Mouse (Mus musculus): Measurements from ENCODE around the gene Pold4. TPM values are rescaled to one million over a fixed set of nuclear protein-coding genes. Genes with fewer than 3 reads are reported as not detected.

Gene Pold4
- polyA plus RNA-seq, 1 experiment from 2014 or later: 21.3 TPM

GRCm38 (mm10) chr19:4192251-4192985 is 39.3 kb upstream of the Pold4 start:
- Histone ChIP-seq H3K27ac (ENCODE audit: low read depth, low read length) (peak overlapping the region; percentile 96), H3K4me1 (ENCODE audit: control insufficient read depth, insufficient read depth, low read depth, low read length) (peaks cover 34% of the 10 kb centered on the region), H3K9me3 (ENCODE audit: control insufficient read depth, low read length) (no peaks in the 10 kb centered on the region), H3K4me3 (ENCODE audit: low read length) (peak overlapping the region; percentile 97), H3K27me3 (replicated peaks; ENCODE audit: control insufficient read depth, insufficient read depth, low read length) (no peaks in the 10 kb centered on the region), H3K9ac (ENCODE audit: low read depth, low read length) (peak overlapping the region; percentile 99), H3K4me2 (ENCODE audit: low read length) (peak overlapping the region; percentile 98), H3K36me3 (ENCODE audit: control insufficient read depth, insufficient read depth, low read length) (peaks cover 32% of the 10 kb centered on the region)
- ATAC-seq: peak; percentile 73; the same call in 1 of the 2 replicates
- 1% methylated on average over 39 of the region's 52 CpGs for WGBS

GRCm38 (mm10) chr19:4193129-4193528 is 38.6 kb upstream of the Pold4 start:
- Histone ChIP-seq H3K27me3 (replicated peaks; ENCODE audit: control insufficient read depth, insufficient read depth, low read length) (no peaks in the 10 kb centered on the region), H3K27ac (ENCODE audit: low read depth, low read length) (no peak overlapping the region; the same call in 1 of the 2 replicates), H3K9ac (ENCODE audit: low read depth, low read length) (peak overlapping the region; percentile 99), H3K4me2 (ENCODE audit: low read length) (peak overlapping the region; percentile 98), H3K36me3 (ENCODE audit: control insufficient read depth, insufficient read depth, low read length) (peaks cover 32% of the 10 kb centered on the region), H3K9me3 (ENCODE audit: control insufficient read depth, low read length) (no peaks in the 10 kb centered on the region), H3K4me3 (ENCODE audit: low read length) (peak overlapping the region; percentile 97), H3K4me1 (ENCODE audit: control insufficient read depth, insufficient read depth, low read depth, low read length) (peaks cover 34% of the 10 kb centered on the region)
- 57% methylated on average over 6 of the region's 6 CpGs for WGBS
- ATAC-seq: no peak

- Histone ChIP-seq H3K27ac (ENCODE audit: low read depth, low read length) (no peak overlapping the region), H3K4me2 (ENCODE audit: low read length) (no peak overlapping the region), H3K27me3 (replicated peaks; ENCODE audit: control insufficient read depth, insufficient read depth, low read length) (no peaks in the 10 kb centered on the region), H3K4me3 (ENCODE audit: low read length) (no peak overlapping the region), H3K9ac (ENCODE audit: low read depth, low read length) (no peak overlapping the region), H3K4me1 (ENCODE audit: control insufficient read depth, insufficient read depth, low read depth, low read length) (peaks cover 34% of the 10 kb centered on the region), H3K36me3 (ENCODE audit: control insufficient read depth, insufficient read depth, low read length) (peaks cover 32% of the 10 kb centered on the region), H3K9me3 (ENCODE audit: control insufficient read depth, low read length) (no peaks in the 10 kb centered on the region)
- 90% methylated on average over 8 of the region's 8 CpGs for WGBS
- ATAC-seq: no peak
Measured at GRCm38 (mm10) chr19:4194021-4194724, 37.5 kb upstream of the Pold4 start.

- Histone ChIP-seq H3K4me2 (ENCODE audit: low read length) (no peak overlapping the region), H3K27me3 (replicated peaks; ENCODE audit: control insufficient read depth, insufficient read depth, low read length) (no peaks in the 10 kb centered on the region), H3K27ac (ENCODE audit: low read depth, low read length) (no peak overlapping the region), H3K4me1 (ENCODE audit: control insufficient read depth, insufficient read depth, low read depth, low read length) (peaks cover 35% of the 10 kb centered on the region), H3K9me3 (ENCODE audit: control insufficient read depth, low read length) (no peaks in the 10 kb centered on the region), H3K4me3 (ENCODE audit: low read length) (no peak overlapping the region), H3K9ac (ENCODE audit: low read depth, low read length) (no peak overlapping the region), H3K36me3 (ENCODE audit: control insufficient read depth, insufficient read depth, low read length) (peaks cover 32% of the 10 kb centered on the region)
- no peak for ATAC-seq
- WGBS: 56% methylated on average over 12 of the region's 12 CpGs
Measured at GRCm38 (mm10) chr19:4194776-4195650, 36.7 kb upstream of the Pold4 start.

- 59% methylated on average over 2 of the region's 2 CpGs for WGBS
- no peaks in the 10 kb centered on the region for H3K9me3 ChIP-seq (ENCODE audit: control insufficient read depth, low read length)
- no peak overlapping the region for H3K27ac ChIP-seq (ENCODE audit: low read depth, low read length)
- no peaks in the 10 kb centered on the region for H3K27me3 ChIP-seq (replicated peaks; ENCODE audit: control insufficient read depth, insufficient read depth, low read length)
- H3K36me3 ChIP-seq (ENCODE audit: control insufficient read depth, insufficient read depth, low read length): peaks cover 32% of the 10 kb centered on the region
- H3K4me3 ChIP-seq (ENCODE audit: low read length): no peak overlapping the region
- peaks cover 45% of the 10 kb centered on the region for H3K4me1 ChIP-seq (ENCODE audit: control insufficient read depth, insufficient read depth, low read depth, low read length)
- no peak overlapping the region for H3K9ac ChIP-seq (ENCODE audit: low read depth, low read length)
- H3K4me2 ChIP-seq (ENCODE audit: low read length): no peak overlapping the region
- ATAC-seq: no peak
Measured at GRCm38 (mm10) chr19:4196048-4196447, 35.7 kb upstream of the Pold4 start.

DNA sequence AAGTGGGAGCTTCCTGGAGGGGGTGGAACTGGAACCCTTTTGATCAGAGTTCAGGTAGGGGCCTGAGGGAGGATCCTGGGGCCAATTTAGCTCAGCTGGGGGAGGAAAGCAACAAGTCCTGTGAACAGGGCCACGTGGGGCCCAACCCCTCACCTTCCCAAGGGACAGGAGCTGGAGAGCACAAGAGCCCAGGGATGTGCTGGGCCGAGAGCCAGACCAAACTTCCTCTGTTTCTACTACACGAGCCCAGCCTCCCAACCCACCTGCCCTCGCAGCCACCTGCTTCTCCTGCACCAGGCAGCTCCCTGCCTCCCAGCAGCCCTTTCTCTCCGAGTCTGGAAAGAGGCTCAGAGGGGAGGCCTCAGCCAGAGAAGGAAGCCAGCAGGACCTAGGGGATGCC is 35.2 kb upstream of the Pold4 start:
- Histone ChIP-seq H3K36me3 (ENCODE audit: control insufficient read depth, insufficient read depth, low read length) (peaks cover 32% of the 10 kb centered on the region), H3K9me3 (ENCODE audit: control insufficient read depth, low read length) (no peaks in the 10 kb centered on the region), H3K4me2 (ENCODE audit: low read length) (no peak overlapping the region), H3K4me1 (ENCODE audit: control insufficient read depth, insufficient read depth, low read depth, low read length) (peaks cover 46% of the 10 kb centered on the region), H3K27ac (ENCODE audit: low read depth, low read length) (peak overlapping the region; percentile 27; the same call in 1 of the 2 replicates), H3K27me3 (replicated peaks; ENCODE audit: control insufficient read depth, insufficient read depth, low read length) (no peaks in the 10 kb centered on the region), H3K9ac (ENCODE audit: low read depth, low read length) (no peak overlapping the region), H3K4me3 (ENCODE audit: low read length) (no peak overlapping the region)
- ATAC-seq: no peak
- WGBS: 51% methylated on average over 5 of the region's 5 CpGs

DNA sequence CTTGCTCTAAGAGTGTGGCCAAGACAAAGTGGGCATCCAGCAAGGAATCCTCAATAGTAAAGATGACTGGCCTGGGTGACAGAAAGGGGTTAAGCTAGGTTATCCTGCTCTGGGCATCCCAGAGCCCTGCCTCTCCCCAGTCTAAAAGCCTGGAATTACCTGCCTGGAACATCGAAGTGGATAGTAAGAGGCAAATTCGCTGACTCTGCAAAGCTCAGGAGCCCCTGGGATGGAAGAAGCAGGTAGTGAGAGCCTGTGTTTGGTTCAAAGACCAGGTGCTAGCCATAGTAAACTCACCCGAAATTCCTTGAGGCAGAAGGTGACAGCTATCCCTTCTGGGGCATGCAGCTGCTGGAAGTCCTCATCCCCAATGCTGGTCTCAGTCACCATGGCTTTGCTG is 34.5 kb upstream of the Pold4 start:
- no peak for ATAC-seq
- Histone ChIP-seq H3K9me3 (ENCODE audit: control insufficient read depth, low read length) (no peaks in the 10 kb centered on the region), H3K9ac (ENCODE audit: low read depth, low read length) (no peak overlapping the region), H3K36me3 (ENCODE audit: control insufficient read depth, insufficient read depth, low read length) (peaks cover 32% of the 10 kb centered on the region), H3K4me3 (ENCODE audit: low read length) (no peak overlapping the region), H3K27me3 (replicated peaks; ENCODE audit: control insufficient read depth, insufficient read depth, low read length) (no peaks in the 10 kb centered on the region), H3K4me1 (ENCODE audit: control insufficient read depth, insufficient read depth, low read depth, low read length) (peaks cover 49% of the 10 kb centered on the region), H3K27ac (ENCODE audit: low read depth, low read length) (no peak overlapping the region), H3K4me2 (ENCODE audit: low read length) (no peak overlapping the region)
- 75% methylated on average over 3 of the region's 3 CpGs for WGBS

GRCm38 (mm10) chr19:4201291-4201909 is 30.3 kb upstream of the Pold4 start, which contains the start of gene Rad9a:
Gene Rad9a, minus strand, starts transcription at chr19:4201662.
- peak; percentile 86 for ATAC-seq
- Histone ChIP-seq H3K27ac (ENCODE audit: low read depth, low read length) (peak within 1 kb of the TSS; percentile 64; the same call in 1 of the 2 replicates), H3K36me3 (ENCODE audit: control insufficient read depth, insufficient read depth, low read length) (peaks cover 9% of the 10 kb centered on the region), H3K4me3 (ENCODE audit: low read length) (peak within 1 kb of the TSS; percentile 77), H3K27me3 (replicated peaks; ENCODE audit: control insufficient read depth, insufficient read depth, low read length) (0 out of 2 replicates have a peak, but pooled peaks cover 2% of the 10 kb centered on the region), H3K9me3 (ENCODE audit: control insufficient read depth, low read length) (no peaks in the 10 kb centered on the region), H3K4me2 (ENCODE audit: low read length) (peak within 1 kb of the TSS; percentile 97), H3K9ac (ENCODE audit: low read depth, low read length) (peak within 1 kb of the TSS; percentile 77), H3K4me1 (ENCODE audit: control insufficient read depth, insufficient read depth, low read depth, low read length) (peaks cover 25% of the 10 kb centered on the region)
- under 1% methylated on average over 34 of the region's 34 CpGs for WGBS

Data from hindbrain, embryonic 16.5 days (tissue).